Mouse (Mus musculus): ENCODE measurements around the gene Glrx5.

GRCm38 (mm10) chr12:105066523-105066922, 34.0 kb downstream of the Glrx5 start:
- TF ChIP-seq EP300 (IDR thresholded peaks at IDR 0.05; ENCODE audit: low read depth) (no peak), CTCF (IDR thresholded peaks at IDR 0.05; ENCODE audit: low read depth) (no peak)

Measured in liver, postnatal 0 days (tissue).